Mouse (Mus musculus) embryonic facial prominence, embryonic 12.5 days (tissue): ENCODE measurements around the gene Ptprk. TPM values are rescaled to one million over a fixed set of nuclear protein-coding genes. Genes with fewer than 3 reads are reported as not detected.

Source experiments
- ATAC-seq: fragments of 200-750 bp; cut with Nextera tagmentation; 2 replicates; pipeline ENCODE4 v1.8.0; 2017; ENCODE audit not compliant: insufficient number of reproducible peaks, insufficient read depth, low FRiP score, low TSS enrichment
- H3K27ac ChIP-seq: fragments of 300-500 bp; sonication (generic); 2 replicates; pipeline ENCODE4 v1.5.1; 2016; ENCODE audit warnings: mild to moderate bottlenecking
- H3K27me3 ChIP-seq: fragments of 300-500 bp; sonication (generic); 2 replicates; pipeline ENCODE4 v1.6.1; 2016; ENCODE audit warnings: mild to moderate bottlenecking, moderate library complexity
- H3K36me3 ChIP-seq: fragments of 300-500 bp; sonication (generic); 2 replicates; pipeline ENCODE4 v1.6.1; 2016; ENCODE audit warnings: mild to moderate bottlenecking
- H3K4me1 ChIP-seq: fragments of 300-500 bp; sonication (generic); 2 replicates; pipeline ENCODE4 v1.6.1; 2016
- H3K4me2 ChIP-seq: fragments of 300-500 bp; sonication (generic); replicated peaks from 2 replicates; pipeline ENCODE4 v1.6.1; 2016; ENCODE audit warnings: mild to moderate bottlenecking, moderate library complexity
- H3K4me3 ChIP-seq: fragments of 300-500 bp; sonication (generic); 2 replicates; pipeline ENCODE4 v1.5.1; 2016; ENCODE audit warnings: mild to moderate bottlenecking
- H3K9ac ChIP-seq: fragments of 300-500 bp; sonication (generic); 2 replicates; pipeline ENCODE4 v1.6.1; 2016; ENCODE audit warnings: mild to moderate bottlenecking, moderate library complexity
- H3K9me3 ChIP-seq: fragments of 300-500 bp; sonication (generic); 2 replicates; pipeline ENCODE4 v1.6.1; 2016; ENCODE audit warnings: mild to moderate bottlenecking, moderate library complexity
- WGBS: fragments of 180-500 bp; shearing (Covaris S2); methylation state at CpG from one replicate; pipeline ENCODE4 v1.1.7; 2016; 5-methylcytosine and 5-hydroxymethylcytosine counted together
- polyA plus RNA-seq: library from polyadenylated mRNA; unstranded; fragments of >200 nt; fragmentation: Nextera tagmentation; extraction: Ambion mirVana; gene quantifications from 2 replicates; pipeline ENCODE4 v1.2.1, GENCODE M21; 2016

Ptprk gene
- polyA plus RNA-seq, 1 experiment from 2014 or later = 36.8 TPM

DNA sequence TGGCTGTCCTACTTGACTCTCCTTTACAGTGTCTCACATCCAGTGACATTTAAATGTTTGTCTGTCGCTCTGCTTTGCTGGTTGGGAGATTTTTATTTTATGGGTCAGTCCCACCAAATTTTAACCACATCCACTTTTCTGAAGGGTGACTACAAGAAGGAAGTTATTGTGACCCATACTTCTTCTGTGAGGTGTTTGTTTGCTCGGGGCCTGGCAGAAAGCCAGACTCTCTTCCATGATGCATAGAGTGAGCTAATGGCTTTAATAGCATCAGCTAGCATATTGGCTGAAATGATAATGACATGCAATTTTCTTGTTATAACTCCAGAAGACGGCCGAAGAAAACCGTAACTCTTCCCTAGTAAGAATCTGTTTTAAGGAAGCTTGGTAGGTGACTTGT lies 119.0 kb downstream of the Ptprk start:
- WGBS = 70% methylated on average over 5 of the region's 5 CpGs

DNA sequence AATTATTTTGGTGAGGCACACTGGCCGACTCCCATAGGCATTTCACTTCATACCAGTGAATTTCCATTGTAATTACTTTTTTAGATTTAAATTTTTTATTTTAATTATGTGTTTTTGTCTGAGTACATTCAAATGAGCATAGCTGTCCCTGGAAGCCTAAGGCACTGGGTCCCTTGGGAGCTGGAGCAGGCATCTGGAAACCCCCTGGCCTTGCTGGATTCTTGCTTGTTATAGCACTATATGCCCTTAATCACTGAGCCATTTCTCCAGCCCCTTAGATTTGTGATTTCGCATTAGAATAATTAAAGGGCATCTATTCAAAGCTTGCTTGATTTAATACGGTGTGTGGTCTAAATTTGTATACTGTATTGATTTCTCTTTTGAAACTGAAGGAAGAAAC lies 126.0 kb downstream of the Ptprk start:
- Histone ChIP-seq H3K9ac (no peak overlapping the region), H3K4me2 (no peak overlapping the region), H3K27me3 (no peaks in the 10 kb centered on the region), H3K4me1 (no peaks in the 10 kb centered on the region), H3K4me3 (no peak overlapping the region), H3K9me3 (no peaks in the 10 kb centered on the region), H3K27ac (no peak overlapping the region), H3K36me3 (no peaks in the 10 kb centered on the region)
- ATAC-seq = no peak
- 86% methylated on average over 3 of the region's 3 CpGs for WGBS

More for the DNA sequence above, 119.0 kb downstream of the Ptprk start:
- Histone ChIP-seq H3K36me3 (no peaks in the 10 kb centered on the region), H3K4me3 (no peak overlapping the region), H3K27ac (no peak overlapping the region), H3K9ac (no peak overlapping the region), H3K27me3 (no peaks in the 10 kb centered on the region), H3K4me1 (no peaks in the 10 kb centered on the region), H3K4me2 (no peak overlapping the region), H3K9me3 (no peaks in the 10 kb centered on the region)
- ATAC-seq = no peak

DNA sequence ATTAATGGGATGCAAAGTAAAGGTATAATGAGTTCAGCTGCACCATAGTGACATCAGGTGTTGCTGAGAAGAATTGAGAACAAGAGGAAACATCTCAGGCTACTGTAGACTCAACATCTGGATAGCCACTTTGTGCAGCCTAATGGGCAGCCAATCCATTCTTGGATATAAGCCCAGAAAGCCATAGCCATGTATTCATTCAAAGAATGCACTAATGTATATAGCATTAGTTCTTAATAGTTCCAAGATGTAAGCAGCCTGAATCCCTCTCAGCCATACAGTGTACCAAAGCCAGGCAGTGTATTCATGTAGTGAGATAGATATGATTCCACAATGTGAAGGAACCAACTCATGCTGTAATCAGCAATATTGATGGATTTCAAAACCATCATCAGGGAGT lies 134.8 kb downstream of the Ptprk start:
- H3K9ac ChIP-seq = no peak overlapping the region
- H3K4me3 ChIP-seq = no peak overlapping the region
- no peaks in the 10 kb centered on the region for H3K36me3 ChIP-seq
- no peak overlapping the region for H3K4me2 ChIP-seq
- no peak overlapping the region for H3K27ac ChIP-seq
- no peaks in the 10 kb centered on the region for H3K9me3 ChIP-seq
- H3K27me3 ChIP-seq = no peaks in the 10 kb centered on the region
- no peak for ATAC-seq
- peaks cover 5% of the 10 kb centered on the region; the same call in 1 of the 2 replicates for H3K4me1 ChIP-seq

DNA sequence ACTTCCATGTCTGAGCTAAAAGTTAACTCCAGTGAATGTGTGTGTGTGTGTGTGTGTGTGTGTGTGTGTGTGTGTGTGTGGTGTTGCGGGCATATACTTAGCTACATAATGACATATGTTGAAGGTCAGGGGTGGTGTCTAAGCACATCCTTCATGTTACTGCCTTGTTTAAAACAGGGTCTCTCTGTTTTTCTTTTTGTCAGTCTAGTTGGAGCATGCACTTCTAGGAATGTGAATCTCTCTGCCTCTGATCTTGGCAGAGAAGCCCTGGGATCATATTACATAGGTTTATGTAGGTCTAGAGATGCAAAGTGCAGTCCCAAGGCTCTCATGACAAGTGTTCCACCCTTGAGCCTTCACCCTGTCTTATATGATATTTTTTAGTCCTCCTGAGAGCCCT lies 137.5 kb downstream of the Ptprk start:
- Histone ChIP-seq H3K9me3 (no peaks in the 10 kb centered on the region), H3K36me3 (no peaks in the 10 kb centered on the region), H3K4me1 (peaks cover 5% of the 10 kb centered on the region; the same call in 1 of the 2 replicates), H3K4me3 (no peak overlapping the region), H3K27me3 (no peaks in the 10 kb centered on the region), H3K4me2 (no peak overlapping the region), H3K27ac (no peak overlapping the region), H3K9ac (no peak overlapping the region)
- 45% methylated on average over 1 of the region's 1 CpGs for WGBS
- no peak for ATAC-seq

DNA sequence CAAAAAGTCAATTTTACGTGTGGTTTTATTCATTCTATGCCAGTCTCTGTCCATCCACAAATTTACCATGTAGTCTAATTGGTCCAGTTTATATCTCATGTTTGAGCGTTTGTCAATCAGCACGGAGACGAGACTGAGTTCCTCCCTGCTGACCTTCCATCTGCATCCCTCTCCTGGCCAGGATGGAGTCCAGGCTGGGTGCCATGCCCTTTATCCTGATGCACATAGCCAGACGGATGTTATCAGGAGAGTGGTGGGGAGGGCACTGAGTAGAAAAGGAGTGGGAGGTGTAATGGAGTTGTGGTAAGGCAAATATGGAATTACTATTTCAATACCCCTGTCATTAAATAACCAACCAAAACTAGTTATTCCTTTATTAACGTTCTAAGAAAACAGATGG lies 140.5 kb downstream of the Ptprk start:
- no peaks in the 10 kb centered on the region for H3K36me3 ChIP-seq
- no peak for ATAC-seq
- peaks cover 5% of the 10 kb centered on the region; the same call in 1 of the 2 replicates for H3K4me1 ChIP-seq
- no peak overlapping the region for H3K9ac ChIP-seq
- H3K27me3 ChIP-seq = no peaks in the 10 kb centered on the region
- no peak overlapping the region for H3K27ac ChIP-seq
- H3K9me3 ChIP-seq = no peaks in the 10 kb centered on the region
- H3K4me3 ChIP-seq = no peak overlapping the region
- H3K4me2 ChIP-seq = no peak overlapping the region
- 82% methylated on average over 6 of the region's 6 CpGs for WGBS

DNA sequence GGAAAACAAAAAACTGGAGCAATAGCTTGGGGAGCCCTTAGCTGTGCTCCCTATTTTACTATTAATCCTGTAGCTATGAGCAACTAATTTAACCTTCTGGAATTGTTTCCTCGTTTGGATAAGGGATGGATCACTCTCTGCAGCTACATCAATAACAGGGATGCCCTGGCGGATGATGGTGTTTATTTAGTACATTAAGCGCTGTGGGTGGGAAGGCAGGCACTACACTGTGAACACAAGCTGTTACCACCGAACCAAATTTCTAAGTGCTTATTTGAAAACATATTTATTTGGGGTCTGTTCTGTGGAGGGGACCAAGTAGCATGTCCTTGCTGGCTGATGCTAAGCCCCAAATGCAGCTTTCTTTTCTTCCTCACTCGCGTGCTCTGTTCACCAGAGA lies 149.0 kb downstream of the Ptprk start:
- Histone ChIP-seq H3K9me3 (no peaks in the 10 kb centered on the region), H3K4me3 (no peak overlapping the region), H3K9ac (no peak overlapping the region), H3K4me1 (peaks cover 14% of the 10 kb centered on the region), H3K36me3 (no peaks in the 10 kb centered on the region), H3K27me3 (no peaks in the 10 kb centered on the region), H3K4me2 (no peak overlapping the region), H3K27ac (no peak overlapping the region)
- 70% methylated on average over 6 of the region's 6 CpGs for WGBS
- no peak for ATAC-seq

DNA sequence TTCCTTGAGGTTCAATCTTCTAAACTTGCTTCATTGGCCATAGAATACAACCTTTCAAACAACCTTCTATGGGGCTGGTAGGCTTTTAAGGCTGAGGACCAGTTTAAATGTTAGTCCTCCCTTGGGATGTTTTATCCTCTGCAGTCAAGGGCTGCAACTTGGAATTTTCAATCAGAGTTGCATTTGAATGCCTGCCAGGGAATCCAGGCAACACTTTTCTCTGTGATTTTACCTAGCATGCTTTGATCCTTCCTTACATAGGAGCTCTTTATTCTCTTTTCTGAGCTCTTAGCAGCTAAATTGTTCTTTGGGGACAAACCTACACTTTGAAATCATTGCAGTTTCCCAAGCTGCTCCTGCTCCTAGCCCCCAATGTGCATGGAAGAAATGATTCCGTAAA lies 149.8 kb downstream of the Ptprk start:
- 82% methylated on average over 1 of the region's 1 CpGs for WGBS
- no peak for ATAC-seq
- H3K9me3 ChIP-seq = no peaks in the 10 kb centered on the region

DNA sequence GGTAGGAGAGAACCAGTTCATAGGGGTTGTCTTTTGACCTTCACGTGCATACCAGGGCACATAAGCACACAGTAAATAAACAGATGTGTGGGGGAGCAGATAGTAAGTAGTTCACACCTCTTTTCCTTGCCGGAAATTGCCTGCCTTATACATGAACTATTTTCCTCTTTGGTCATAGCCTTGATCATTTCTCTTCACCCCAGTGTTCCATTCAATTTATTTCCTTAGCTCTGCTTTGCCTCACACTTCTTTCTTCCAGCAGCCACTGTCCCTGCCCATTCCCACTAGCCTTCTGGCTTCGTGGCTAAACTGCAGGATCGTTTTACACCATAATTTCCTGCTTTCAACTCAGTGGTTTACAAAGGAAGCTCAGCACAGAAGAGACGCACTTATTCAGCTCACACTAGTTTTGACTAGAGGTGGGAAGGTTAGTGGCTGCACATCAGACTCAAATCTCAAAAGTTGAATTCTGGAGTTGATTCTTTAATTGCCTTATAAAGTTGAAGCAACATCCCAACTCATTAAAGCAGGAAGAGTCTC lies 151.0 kb downstream of the Ptprk start:
- ATAC-seq = no peak
- H3K27ac ChIP-seq = no peak overlapping the region
- no peak overlapping the region for H3K4me2 ChIP-seq
- H3K36me3 ChIP-seq = no peaks in the 10 kb centered on the region
- 11% methylated on average over 5 of the region's 5 CpGs for WGBS
- H3K27me3 ChIP-seq = no peaks in the 10 kb centered on the region
- no peak overlapping the region for H3K4me3 ChIP-seq
- H3K9me3 ChIP-seq = no peaks in the 10 kb centered on the region
- no peak overlapping the region for H3K9ac ChIP-seq
- H3K4me1 ChIP-seq = peaks cover 14% of the 10 kb centered on the region

More for the DNA sequence above, 149.8 kb downstream of the Ptprk start:
- H3K4me3 ChIP-seq = no peak overlapping the region
- no peak overlapping the region for H3K27ac ChIP-seq
- H3K27me3 ChIP-seq = no peaks in the 10 kb centered on the region
- no peak overlapping the region for H3K4me2 ChIP-seq
- H3K9ac ChIP-seq = no peak overlapping the region
- peaks cover 14% of the 10 kb centered on the region for H3K4me1 ChIP-seq
- no peaks in the 10 kb centered on the region for H3K36me3 ChIP-seq

DNA sequence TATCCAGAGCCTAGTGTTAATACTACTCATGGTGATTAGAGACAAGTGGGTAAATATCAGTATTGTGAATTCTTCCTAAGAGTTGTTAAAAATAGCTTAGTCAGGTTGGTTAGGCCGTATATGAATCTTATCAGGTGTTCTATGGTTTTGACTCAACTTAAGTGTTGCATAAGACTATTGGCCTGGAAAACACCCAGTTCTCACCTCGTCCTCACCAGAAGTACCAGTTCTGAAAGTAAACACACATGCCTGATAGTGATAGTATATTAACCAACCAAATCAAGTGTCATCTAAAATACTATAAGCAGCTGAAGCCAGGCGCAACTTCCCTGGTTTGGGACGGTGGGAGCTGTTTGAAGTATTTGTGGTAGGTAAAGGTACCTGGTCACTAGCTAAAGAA lies 153.1 kb downstream of the Ptprk start:
- Histone ChIP-seq H3K9ac (no peak overlapping the region), H3K27ac (no peak overlapping the region), H3K9me3 (no peaks in the 10 kb centered on the region), H3K4me3 (no peak overlapping the region), H3K27me3 (no peaks in the 10 kb centered on the region), H3K4me1 (peaks cover 17% of the 10 kb centered on the region), H3K36me3 (no peaks in the 10 kb centered on the region), H3K4me2 (no peak overlapping the region)
- 84% methylated on average over 4 of the region's 4 CpGs for WGBS
- no peak for ATAC-seq

DNA sequence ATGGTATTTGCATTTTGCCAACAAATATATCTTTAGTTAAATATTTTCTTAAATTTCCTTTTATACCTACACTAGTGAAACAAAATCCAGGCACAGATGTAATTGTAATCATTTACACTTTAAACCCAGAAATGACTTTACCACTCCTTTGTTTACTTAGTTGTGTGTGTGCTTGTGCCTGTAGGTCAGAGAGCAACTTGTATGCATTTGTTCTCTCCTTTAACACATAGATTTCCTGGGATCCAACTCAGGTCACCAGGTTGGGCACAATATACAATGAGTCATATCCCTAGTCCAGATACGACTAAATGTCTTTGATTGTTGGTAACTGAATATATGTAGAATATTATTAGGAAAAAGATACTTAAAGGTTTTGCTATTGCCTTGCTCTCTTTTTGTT lies 153.6 kb downstream of the Ptprk start:
- Histone ChIP-seq H3K4me1 (peaks cover 17% of the 10 kb centered on the region), H3K27ac (no peak overlapping the region), H3K4me3 (no peak overlapping the region), H3K36me3 (no peaks in the 10 kb centered on the region), H3K27me3 (no peaks in the 10 kb centered on the region), H3K9me3 (no peaks in the 10 kb centered on the region), H3K4me2 (no peak overlapping the region), H3K9ac (no peak overlapping the region)
- ATAC-seq = no peak
- 74% methylated on average over 1 of the region's 1 CpGs for WGBS

DNA sequence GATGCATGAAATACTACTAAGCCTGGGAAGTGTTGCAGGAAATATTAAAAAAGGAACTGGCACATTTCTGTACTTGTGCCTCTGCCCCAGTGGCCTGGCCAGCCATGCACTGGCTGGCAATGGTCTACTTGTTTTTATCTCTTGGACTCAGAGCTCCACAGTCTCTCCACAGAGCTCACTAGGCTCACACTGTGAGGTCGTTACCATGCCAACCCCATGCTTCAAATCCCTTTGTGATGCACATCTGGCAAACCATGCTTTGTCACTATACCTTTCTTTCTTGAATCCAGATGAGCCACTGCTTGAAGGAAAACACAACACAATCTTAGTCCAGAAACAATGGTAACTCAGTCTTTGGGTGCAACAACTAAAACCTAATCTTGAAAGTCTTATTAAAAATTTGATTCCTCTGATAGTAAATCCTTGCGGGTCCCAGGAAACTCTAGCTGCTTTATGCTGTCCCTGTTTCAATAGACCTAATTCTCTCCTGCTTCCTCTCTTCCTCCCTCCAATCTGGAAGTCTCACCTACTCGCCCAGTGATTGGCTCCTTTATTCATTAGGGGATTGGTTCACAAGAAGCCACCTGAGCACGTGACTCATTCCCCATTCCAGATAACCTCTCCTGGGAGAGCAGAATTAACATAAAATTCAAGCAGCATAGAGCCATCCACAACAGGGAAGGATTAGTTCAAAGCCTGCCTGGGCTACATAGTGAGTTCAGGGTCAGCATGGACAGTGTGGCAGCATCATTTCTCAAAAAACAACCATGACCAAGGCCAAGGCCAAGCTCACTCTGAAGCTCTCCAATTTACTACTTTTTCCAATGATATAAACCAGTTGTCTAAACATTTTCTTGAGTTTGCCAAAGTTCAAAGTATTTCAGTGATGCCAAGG lies 157.9 kb downstream of the Ptprk start:
- Histone ChIP-seq H3K4me1 (peaks cover 3% of the 10 kb centered on the region; the same call in 1 of the 2 replicates), H3K36me3 (no peaks in the 10 kb centered on the region), H3K27ac (no peak overlapping the region), H3K4me2 (no peak overlapping the region), H3K9me3 (no peaks in the 10 kb centered on the region), H3K9ac (no peak overlapping the region), H3K4me3 (no peak overlapping the region), H3K27me3 (no peaks in the 10 kb centered on the region)
- no peak for ATAC-seq
- 35% methylated on average over 4 of the region's 4 CpGs for WGBS

DNA sequence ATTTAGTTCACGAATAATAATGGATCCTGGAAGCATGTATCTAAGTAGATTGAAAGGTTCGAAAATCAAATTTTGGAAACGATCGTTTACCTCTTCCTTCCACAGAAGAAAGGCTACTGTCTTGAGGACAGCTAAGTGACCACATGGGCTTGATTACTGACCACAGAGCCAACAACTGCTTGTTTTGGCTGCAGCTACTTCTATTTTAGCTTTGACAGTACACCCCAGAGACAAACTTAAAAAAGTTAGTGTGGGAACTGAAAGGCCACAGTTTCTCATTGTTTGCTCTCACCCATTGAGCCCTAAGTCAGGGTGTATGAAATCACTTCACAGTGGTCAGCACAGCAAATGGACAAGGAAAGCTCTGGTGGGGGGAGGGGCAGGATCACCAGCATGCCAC lies 174.4 kb downstream of the Ptprk start:
- peaks cover 11% of the 10 kb centered on the region; the same call in 1 of the 2 replicates for H3K4me1 ChIP-seq
- H3K36me3 ChIP-seq = no peaks in the 10 kb centered on the region
- no peak overlapping the region for H3K27ac ChIP-seq
- H3K4me3 ChIP-seq = no peak overlapping the region
- WGBS = 50% methylated on average over 4 of the region's 4 CpGs
- H3K4me2 ChIP-seq = no peak overlapping the region
- H3K9ac ChIP-seq = no peak overlapping the region
- H3K9me3 ChIP-seq = no peaks in the 10 kb centered on the region
- ATAC-seq = no peak
- H3K27me3 ChIP-seq = no peaks in the 10 kb centered on the region
